Mouse (Mus musculus): Measurements from ENCODE around the gene Sord.

DNA sequence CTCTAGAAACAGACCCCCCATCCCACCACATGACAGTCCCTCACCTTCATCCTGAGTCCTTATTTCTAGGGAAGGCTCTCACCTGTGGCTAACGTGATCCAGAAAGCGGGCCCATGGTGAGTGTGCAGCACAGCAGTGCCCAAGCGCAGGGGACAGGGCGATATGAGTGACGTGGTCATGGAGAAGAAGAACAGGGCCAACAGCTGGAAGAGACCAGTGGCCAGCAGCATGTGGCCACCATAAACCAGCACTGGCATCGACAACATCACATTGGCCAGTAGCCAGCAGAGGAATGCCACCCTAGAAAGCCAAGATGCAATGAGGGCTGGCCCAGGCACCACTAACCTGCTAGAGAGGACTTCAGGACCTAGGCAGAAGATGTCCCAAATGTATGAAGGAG lies 70.0 kb downstream of the Sord start:
- TF ChIP-seq CTCF (IDR thresholded peaks at IDR 0.05; ENCODE audit: low read depth, low read length) (no peak), GATA1 (IDR thresholded peaks at IDR 0.05; ENCODE audit: borderline replicate concordance, low read length) (no peak)

Data from G1E (cell line).